Mouse (Mus musculus) lung, postnatal 14 days (tissue): ENCODE data around the gene Chd1.

Experiments used
- DNase-seq: peaks from one replicate; pipeline ENCODE4 v3.0.0; 2021

Chd1 gene

GRCm38 (mm10) chr17:15704475-15705300, at the start of gene Chd1:
Gene Chd1 (plus strand): TSS chr17:15704967.
- peak; percentile 89 for DNase-seq

GRCm38 (mm10) chr17:15656881-15657607, 47.7 kb upstream of the Chd1 start:
- peak; percentile 25 for DNase-seq

DNA sequence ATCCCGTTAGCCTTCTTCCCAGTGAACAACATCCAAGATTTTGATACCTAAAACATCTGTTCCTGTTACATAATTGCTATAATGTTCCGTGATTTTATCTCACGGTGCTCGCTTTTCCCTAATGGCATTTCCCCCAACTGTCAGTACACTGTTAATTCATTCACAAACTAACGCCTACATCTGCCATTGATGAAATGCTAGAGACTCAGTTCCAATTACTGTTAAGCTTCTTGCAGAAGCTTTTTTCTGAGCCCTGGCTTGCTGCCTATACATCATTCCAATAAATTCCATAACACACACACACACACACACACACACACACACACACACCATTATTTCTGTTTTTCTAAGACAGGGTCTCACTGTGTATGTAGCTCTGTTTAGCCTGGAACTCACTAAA, 31.9 kb upstream of the Chd1 start:
- no peak for DNase-seq

DNA sequence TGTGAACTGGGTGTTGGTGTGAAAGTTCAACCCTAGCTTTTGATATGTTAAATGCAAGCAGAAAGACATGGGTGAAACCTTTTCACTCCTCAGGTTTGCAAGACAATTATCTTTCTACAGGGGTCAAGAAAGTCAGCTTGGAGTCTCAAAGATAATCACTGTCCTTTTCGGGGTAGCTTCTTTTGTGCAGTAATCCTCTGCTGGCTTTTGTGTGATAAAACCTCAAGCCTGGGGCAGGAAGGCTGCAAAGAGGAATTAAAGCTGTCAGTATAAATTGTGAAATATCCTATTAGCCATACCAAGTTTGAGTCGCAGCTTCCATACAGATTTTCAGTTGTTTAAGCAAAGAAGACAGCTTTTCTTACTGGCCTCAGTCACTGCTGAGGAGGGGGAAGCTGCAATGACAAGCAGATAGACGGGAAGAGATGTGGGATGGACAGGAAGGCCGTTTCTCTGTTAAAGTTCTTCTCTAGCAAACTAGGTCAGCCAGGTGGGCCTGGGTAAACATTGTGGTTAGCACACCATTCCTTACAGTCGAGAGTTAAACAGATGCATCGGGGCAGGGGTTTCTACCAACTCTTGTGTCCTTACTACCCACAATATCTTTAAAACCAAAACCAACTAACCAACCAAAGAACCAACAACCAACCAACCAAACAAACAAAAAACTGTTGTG, 26.7 kb upstream of the Chd1 start:
- no peak for DNase-seq

- no peak for DNase-seq
Observed at GRCm38 (mm10) chr17:15679966-15680630, 24.7 kb upstream of the Chd1 start.

GRCm38 (mm10) chr17:15680661-15681060, 24.1 kb upstream of the Chd1 start:
- DNase-seq: no peak

DNA sequence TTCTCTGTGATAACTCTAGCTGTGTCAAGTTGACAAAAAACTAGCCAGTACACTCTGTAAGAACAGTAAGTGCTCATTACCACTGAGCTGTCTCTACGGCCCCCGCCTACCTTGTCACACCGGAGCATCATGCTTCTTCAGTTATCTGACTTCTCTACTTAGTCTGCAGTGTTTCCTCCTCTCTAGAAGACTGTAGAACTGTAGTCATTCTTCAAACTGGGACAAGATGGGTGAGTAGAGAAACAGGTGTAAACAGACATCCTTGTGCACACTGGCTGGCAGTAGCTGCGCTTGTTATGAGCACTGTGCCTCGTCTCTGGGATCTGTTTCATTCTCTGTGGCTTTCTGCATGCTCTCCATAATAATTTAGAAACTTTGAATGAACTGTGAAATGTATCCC, 18.4 kb upstream of the Chd1 start:
- DNase-seq: no peak

DNA sequence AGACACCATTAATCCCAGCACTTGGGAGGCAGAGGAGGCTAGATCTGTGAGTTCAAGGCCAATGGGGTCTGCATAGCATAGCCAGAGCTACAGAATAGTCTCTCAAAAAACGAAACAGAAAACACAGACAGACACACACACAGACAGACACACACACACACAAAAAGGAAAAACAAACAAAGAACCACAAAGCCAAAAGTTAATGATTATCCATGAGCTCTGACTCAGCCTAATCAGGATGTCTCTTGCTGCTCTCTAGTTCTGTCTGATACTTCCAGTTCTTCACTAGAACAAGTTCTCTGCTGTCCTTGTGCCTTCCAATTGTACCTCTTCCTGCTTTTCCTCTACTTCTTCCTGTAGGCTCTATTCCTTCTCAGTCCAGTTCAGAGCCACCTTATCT, 14.5 kb upstream of the Chd1 start:
- DNase-seq: no peak

DNA sequence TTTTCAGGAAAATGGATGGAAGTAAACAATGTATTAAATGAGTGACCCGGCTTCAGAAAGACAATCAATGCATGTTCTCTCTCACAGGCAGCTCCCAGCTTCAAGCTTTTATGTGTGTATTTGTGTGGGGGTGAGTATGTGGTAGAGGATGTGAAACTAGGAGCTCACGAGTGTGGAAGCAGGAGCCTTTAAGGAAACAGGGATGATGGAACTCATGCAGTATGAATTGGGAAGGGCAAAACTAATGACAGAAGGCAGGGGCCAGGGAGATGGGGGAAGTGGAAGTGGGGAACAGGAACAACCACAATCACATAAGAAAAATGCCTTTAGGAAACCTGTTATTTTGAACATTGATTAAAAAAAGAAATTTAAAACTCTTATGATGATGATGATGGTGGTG, 9.2 kb upstream of the Chd1 start:
- no peak for DNase-seq

GRCm38 (mm10) chr17:15698956-15699355, 5.8 kb upstream of the Chd1 start:
- no peak for DNase-seq

- DNase-seq: no peak
Observed at GRCm38 (mm10) chr17:15701505-15701904, 3.3 kb upstream of the Chd1 start.

- no peak for DNase-seq
Observed at GRCm38 (mm10) chr17:15704158-15704474, 651 bp upstream of the Chd1 start.

GRCm38 (mm10) chr17:15705303-15706284, 827 bp downstream of the Chd1 start:
- DNase-seq: peak; percentile 55

- DNase-seq: no peak
Observed at GRCm38 (mm10) chr17:15714507-15714906, 9.7 kb downstream of the Chd1 start.

DNA sequence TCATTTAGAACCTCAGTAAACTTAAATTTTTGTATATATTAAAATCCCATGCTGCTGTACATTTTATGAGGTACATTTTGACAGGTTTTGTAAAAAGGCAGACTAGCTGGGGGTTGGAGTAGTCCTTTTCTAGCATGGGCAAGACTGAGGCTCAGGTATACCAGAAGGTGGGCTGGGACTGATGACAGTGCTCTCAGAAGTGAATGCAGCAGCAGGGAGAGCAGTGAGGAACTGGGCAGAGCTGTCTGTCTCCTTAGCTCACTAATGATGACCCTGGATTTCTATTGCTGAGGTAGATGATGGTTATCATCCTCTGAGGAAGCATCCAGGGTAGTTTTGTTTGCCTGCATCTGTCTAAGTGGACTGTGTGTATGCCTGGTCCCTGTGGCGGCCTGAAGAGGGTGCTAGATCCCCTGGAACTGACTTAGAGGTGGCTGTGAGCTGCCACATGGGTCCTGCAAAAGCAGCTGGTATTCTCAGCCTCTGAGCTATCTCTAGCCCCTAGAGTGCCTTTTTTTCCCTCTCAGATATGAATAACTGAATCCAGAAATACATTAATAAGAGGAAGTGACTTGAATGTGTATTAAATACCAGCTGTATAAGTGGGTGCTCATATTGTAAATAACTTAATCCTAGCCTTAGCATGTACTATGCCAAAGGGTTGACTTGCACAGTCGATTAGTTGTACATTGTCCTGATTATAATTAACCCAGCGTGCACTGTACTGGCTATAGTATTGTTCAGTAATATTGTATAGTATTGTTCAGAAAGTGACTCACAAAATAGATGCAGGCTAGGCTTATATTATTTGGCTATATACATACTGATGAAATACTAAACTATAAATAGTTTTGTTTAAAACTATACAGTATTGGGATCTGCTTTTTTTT, 10.5 kb downstream of the Chd1 start:
- peak; percentile 39 for DNase-seq

DNA sequence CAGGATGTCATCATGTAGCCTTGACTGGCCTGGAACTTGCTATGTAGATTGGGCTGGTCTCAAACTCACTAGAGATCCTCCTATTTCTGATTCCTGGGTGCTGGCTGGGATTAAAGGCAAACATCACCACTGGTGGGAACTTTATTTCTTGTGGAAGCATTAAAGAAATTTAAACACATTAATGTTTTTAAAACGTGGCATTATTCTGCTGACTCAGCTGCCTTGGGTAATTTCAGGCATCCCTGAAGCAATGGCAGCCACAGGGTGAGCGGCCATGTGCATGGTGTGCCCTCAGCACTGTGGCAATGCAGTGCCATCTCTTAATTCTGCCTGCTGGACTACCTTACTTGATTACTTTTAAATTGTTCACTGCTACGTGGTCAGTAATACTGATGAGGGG, 11.2 kb downstream of the Chd1 start:
- DNase-seq: no peak

GRCm38 (mm10) chr17:15720841-15721240, 16.1 kb downstream of the Chd1 start:
- no peak for DNase-seq

DNA sequence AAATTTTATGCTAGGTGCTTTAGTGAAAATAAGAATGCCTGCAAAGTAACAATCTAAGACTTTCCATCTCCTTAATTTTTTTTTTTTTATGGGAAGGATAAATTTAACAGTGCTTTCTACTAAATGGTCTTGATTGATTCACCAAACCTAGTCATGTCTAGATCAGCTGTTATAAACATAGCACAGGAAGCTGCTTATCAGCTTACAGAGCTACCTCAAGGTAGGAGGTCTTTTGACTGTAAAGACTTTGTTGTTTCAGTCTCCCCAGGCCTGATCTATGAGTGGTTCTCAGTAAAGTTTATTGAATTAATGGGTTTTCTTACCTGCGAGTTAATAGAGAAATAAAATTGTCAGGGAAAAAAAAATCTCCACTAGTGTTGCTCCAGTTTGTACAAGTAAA, 18.5 kb downstream of the Chd1 start:
- DNase-seq: no peak

DNA sequence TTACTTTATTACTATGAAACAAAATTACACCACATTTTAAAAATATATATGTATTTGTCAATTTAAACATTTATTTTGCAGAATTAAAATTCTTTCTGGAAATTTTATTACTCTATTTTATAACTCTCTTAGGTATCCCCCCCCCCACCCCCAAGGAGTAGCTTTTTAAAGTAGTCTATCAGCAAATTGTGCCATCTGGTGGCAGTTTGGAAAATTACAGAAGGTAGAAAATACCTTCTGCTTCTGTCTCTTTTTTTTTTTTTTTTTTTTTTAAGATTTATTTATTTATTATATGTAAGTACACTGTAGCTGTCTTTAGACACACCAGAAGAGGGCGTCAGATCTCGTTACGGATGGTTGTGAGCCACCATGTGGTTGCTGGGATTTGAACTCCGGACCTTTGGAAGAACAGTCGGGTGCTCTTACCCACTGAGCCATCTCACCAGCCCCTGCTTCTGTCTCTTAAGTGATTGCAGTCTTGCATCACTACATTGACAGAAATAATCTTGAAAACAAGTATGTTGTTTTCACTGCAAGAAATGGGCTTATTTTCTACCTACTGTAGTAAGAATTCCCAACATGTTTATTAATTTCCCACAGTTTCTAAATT, 19.2 kb downstream of the Chd1 start:
- peak; percentile 69 for DNase-seq

GRCm38 (mm10) chr17:15731706-15732105, 26.9 kb downstream of the Chd1 start:
- no peak for DNase-seq
